Comparison of ENCODE assay signal across 7 mouse cellular contexts in the genomic region with DNA sequence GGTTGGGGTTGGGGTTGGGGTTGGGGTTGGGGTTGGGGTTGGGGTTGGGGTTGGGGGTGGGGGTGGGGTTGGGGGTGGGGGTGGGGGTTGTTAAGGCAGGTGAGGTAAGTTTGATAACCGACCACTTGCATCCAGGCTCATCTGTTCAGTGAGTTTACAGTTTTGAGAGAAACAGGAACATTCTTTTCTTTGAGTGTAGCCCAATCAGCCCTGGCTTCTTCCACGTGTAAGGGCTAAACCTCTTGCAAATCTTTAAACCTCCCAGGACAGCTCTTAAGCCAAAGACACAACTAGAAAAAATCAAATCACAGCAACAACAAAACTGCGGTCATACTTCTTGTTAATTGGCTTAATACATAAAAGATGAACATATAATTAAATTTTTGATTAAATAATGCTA.
DNase-seq lines count a peak whose midpoint lies in the region; ATAC-seq and TF ChIP-seq lines count a peak whose summit lies in the region.

No protein-coding gene starts in this region.

- H3K9me3 ChIP-seq in hindbrain, embryonic 10.5 days = no peaks in the 10 kb centered on the region
- H3K9me3 ChIP-seq in hindbrain, postnatal 0 days (ENCODE audit: low read length) = peaks cover 4% of the 10 kb centered on the region; the same call in 1 of the 2 replicates
- H3K9me3 ChIP-seq in embryonic facial prominence, embryonic 12.5 days = 0 out of 2 replicates have a peak, but pooled peaks cover 3% of the 10 kb centered on the region
- H3K9me3 ChIP-seq in limb, embryonic 12.5 days = 0 out of 2 replicates have a peak, but pooled peaks cover 4% of the 10 kb centered on the region

- no peak for ATAC-seq in hindbrain, postnatal 0 days
- no peak for ATAC-seq in embryonic facial prominence, embryonic 12.5 days (ENCODE audit: insufficient number of reproducible peaks, insufficient read depth, low FRiP score, low TSS enrichment)
- ATAC-seq in limb, embryonic 12.5 days (ENCODE audit: insufficient number of reproducible peaks, insufficient read depth, low FRiP score, low TSS enrichment, low read depth) = 0 out of 2 replicates have a peak, but pooled peaks have one; percentile 7

- 32% methylated on average over 3 of the region's 3 CpGs for WGBS in hindbrain, embryonic 10.5 days
- 33% methylated on average over 3 of the region's 3 CpGs for WGBS in hindbrain, postnatal 0 days
- WGBS in embryonic facial prominence, embryonic 12.5 days = 28% methylated on average over 3 of the region's 3 CpGs
- 22% methylated on average over 3 of the region's 3 CpGs for WGBS in limb, embryonic 12.5 days

- TF ChIP-seq POLR2A in brain, embryonic 14.5 days (IDR thresholded peaks at IDR 0.05; ENCODE audit: borderline replicate concordance, extremely low read depth, insufficient read depth, insufficient read length, poor library complexity, severe bottlenecking) = no peak

- no peaks in the 10 kb centered on the region for H3K36me3 ChIP-seq in hindbrain, embryonic 10.5 days
- H3K36me3 ChIP-seq in hindbrain, postnatal 0 days (ENCODE audit: insufficient read depth, low read length) = no peaks in the 10 kb centered on the region
- H3K36me3 ChIP-seq in embryonic facial prominence, embryonic 12.5 days = no peaks in the 10 kb centered on the region
- H3K36me3 ChIP-seq in limb, embryonic 12.5 days = no peaks in the 10 kb centered on the region

- no peak for TF ChIP-seq CTCF in hindbrain, postnatal 0 days (IDR thresholded peaks at IDR 0.05; ENCODE audit: low read depth)
- TF ChIP-seq CTCF in brain, embryonic 14.5 days (IDR thresholded peaks at IDR 0.05; ENCODE audit: borderline replicate concordance, extremely low read depth, insufficient read depth, insufficient read length) = no peak

- DNase-seq in hindbrain, embryonic 10.5 days (ENCODE audit: low spot score) = no peak
- DNase-seq in hindbrain, postnatal 0 days (ENCODE audit: low spot score) = no peak
- peak; percentile 48 for DNase-seq in brain, embryonic 14.5 days (ENCODE audit: low read depth)
- DNase-seq in natural killer cell, adult 2 months (ENCODE audit: low spot score in 2 of 2) = no peak
- DNase-seq in right cerebral cortex, postnatal 36 days (ENCODE audit: low spot score in 2 of 2) = no peak

- peak overlapping the region; percentile 83 for H3K27ac ChIP-seq in hindbrain, embryonic 10.5 days
- H3K27ac ChIP-seq in hindbrain, postnatal 0 days = no peak overlapping the region
- H3K27ac ChIP-seq in embryonic facial prominence, embryonic 12.5 days = peak overlapping the region; percentile 63; the same call in 1 of the 2 replicates
- peak overlapping the region; percentile 83 for H3K27ac ChIP-seq in limb, embryonic 12.5 days

- no peak overlapping the region for H3K9ac ChIP-seq in hindbrain, postnatal 0 days (replicated peaks; ENCODE audit: low read length)
- H3K9ac ChIP-seq in embryonic facial prominence, embryonic 12.5 days = no peak overlapping the region
- H3K9ac ChIP-seq in limb, embryonic 12.5 days (replicated peaks) = no peak overlapping the region

- no peak overlapping the region for H3K4me2 ChIP-seq in hindbrain, postnatal 0 days (ENCODE audit: low read depth, low read length)
- peak overlapping the region; percentile 47 for H3K4me2 ChIP-seq in embryonic facial prominence, embryonic 12.5 days (replicated peaks)
- peak overlapping the region; percentile 55 for H3K4me2 ChIP-seq in limb, embryonic 12.5 days

- peaks cover 22% of the 10 kb centered on the region for H3K4me1 ChIP-seq in hindbrain, embryonic 10.5 days (replicated peaks)
- no peaks in the 10 kb centered on the region for H3K4me1 ChIP-seq in hindbrain, postnatal 0 days (ENCODE audit: insufficient read depth, low read length)
- peaks cover 13% of the 10 kb centered on the region; the same call in 1 of the 2 replicates for H3K4me1 ChIP-seq in embryonic facial prominence, embryonic 12.5 days
- H3K4me1 ChIP-seq in limb, embryonic 12.5 days (replicated peaks) = peaks cover 26% of the 10 kb centered on the region

- peak overlapping the region; percentile 45 for H3K4me3 ChIP-seq in hindbrain, embryonic 10.5 days
- H3K4me3 ChIP-seq in hindbrain, postnatal 0 days (ENCODE audit: low read length) = no peak overlapping the region
- H3K4me3 ChIP-seq in embryonic facial prominence, embryonic 12.5 days = no peak overlapping the region
- peak overlapping the region; percentile 21 for H3K4me3 ChIP-seq in limb, embryonic 12.5 days (replicated peaks)

- no peaks in the 10 kb centered on the region for H3K27me3 ChIP-seq in hindbrain, embryonic 10.5 days (ENCODE audit: insufficient read depth, poor library complexity, severe bottlenecking)
- no peaks in the 10 kb centered on the region for H3K27me3 ChIP-seq in hindbrain, postnatal 0 days (ENCODE audit: insufficient read depth, low read length)
- no peaks in the 10 kb centered on the region for H3K27me3 ChIP-seq in embryonic facial prominence, embryonic 12.5 days
- H3K27me3 ChIP-seq in limb, embryonic 12.5 days = no peaks in the 10 kb centered on the region

Comparison
In these comparisons a context has a peak if more than half of its experiments do, and no peak if none do; other contexts are left out.
1. H3K4me3 ChIP-seq: peak in hindbrain, embryonic 10.5 days (single experiment) and limb, embryonic 12.5 days (single experiment); none in hindbrain, postnatal 0 days (single experiment) and embryonic facial prominence, embryonic 12.5 days (single experiment).